Mouse (Mus musculus): Measurements from ENCODE around the gene Tti1.
"Not testable (repeated sequence)": the region's sequence is repeated elsewhere in the genome, so short reads cannot be mapped to it uniquely, and the experiment has no call there.

Gene Tti1

DNA sequence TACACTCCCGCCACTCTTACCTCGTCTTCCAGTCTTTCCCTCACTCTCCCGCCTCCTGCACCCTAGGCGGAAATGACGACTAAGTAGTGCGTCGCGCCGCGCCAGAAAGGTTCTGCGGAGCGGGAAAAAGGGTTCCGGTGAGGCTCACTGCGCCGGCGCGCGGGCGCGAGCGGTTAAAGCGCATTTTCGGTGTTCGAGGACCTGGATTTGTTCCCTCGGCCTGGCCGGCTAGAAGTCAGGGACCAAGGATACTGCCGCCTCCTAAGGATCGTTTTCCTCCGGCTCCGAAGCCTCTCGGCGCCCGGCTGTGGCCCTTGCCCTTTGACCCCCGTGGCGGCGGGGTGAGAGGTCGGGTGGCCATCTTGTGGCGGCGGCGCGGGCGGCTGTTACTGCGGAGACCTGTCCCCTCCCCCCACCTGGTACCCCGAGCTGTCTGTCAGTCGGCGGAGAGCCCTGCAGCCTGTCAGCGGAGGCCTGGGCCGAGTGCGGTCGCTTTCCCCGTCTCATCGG, at the start of gene Tti1, which contains the start of gene Rprd1b:
Gene Tti1 (minus strand): TSS at position 80 of the 510 bp plus-strand sequence.
Gene Rprd1b (plus strand): TSS at position 144 of the 510 bp plus-strand sequence.
- CTCF ChIA-PET = no interaction called here

DNA sequence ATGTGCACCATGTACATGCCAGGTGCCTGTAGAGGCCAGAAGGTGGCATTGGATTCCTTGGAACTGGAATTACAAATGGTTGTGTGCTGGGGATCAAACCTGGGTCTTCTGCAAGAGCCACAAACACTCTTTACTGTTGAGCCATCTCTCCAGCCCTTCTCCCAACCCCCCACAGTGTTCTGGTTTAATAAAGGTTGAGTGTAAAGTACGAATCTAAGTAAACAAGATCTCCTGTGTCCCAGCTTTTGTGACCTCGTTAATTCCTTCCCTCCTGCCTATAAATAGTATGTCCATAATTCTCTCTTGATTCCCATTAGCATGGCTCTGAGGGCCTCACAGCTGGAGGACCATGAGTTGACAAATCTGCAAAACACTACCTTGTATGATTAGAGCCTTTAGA, 49.7 kb upstream of the Tti1 start:
- CTCF ChIA-PET = no interaction called here

DNA sequence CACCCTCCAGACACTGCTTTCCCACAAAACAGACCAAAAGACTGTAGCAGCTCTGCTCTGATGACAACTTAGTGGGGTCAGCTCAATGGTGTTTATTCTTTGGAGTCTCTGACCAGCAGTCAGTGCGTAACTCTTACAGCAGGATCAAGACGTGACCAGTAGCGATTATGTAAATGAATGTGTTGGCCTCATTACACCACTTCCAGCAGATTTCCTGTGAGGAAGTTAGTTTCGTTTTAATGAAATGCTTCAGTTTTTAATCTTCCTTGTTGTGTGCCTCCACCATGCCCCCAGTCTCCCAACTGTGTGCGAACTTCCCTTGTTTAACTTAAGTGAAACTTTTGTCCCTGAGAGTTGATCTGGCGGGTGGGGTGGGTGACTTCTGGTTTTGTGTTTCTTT, 48.5 kb upstream of the Tti1 start:
- CTCF ChIA-PET = no interaction called here

DNA sequence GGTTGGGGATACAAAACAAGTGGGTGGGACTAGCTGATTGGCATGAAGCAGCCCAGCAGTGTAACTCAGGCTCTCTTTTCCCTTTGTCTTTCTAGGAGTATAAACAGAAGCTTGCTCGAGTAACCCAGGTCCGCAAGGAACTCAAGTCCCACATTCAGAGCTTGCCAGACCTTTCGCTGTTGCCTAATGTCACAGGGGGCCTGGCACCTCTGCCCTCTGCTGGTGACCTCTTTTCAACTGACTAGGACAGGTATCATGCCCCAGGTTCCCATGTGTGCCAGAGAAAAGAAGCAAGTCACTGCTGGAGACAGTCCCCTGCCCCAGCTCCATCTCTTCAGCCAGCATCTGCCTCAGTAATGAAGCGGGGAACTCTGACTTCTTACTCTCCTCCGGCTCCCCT, 46.6 kb upstream of the Tti1 start:
- CTCF ChIA-PET = no interaction called here

DNA sequence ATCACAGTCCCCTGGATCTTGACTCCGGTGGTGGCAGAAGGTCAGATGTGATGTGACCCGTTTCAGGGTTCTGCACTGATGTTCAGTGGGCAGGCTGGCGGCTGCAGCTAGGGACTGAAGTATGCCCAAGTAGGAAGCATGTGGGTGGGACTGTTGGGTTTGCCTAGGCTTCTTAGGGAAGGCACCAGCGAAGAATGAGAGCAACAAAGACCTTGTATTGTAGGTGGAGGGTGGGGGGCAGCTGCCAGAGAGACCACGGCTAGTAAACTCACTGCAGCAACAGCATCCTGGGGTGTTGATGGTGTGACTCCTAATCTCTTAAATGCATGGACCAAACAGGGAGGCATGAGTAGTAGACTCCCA, 43.4 kb upstream of the Tti1 start:
- CTCF ChIA-PET = no interaction called here

DNA sequence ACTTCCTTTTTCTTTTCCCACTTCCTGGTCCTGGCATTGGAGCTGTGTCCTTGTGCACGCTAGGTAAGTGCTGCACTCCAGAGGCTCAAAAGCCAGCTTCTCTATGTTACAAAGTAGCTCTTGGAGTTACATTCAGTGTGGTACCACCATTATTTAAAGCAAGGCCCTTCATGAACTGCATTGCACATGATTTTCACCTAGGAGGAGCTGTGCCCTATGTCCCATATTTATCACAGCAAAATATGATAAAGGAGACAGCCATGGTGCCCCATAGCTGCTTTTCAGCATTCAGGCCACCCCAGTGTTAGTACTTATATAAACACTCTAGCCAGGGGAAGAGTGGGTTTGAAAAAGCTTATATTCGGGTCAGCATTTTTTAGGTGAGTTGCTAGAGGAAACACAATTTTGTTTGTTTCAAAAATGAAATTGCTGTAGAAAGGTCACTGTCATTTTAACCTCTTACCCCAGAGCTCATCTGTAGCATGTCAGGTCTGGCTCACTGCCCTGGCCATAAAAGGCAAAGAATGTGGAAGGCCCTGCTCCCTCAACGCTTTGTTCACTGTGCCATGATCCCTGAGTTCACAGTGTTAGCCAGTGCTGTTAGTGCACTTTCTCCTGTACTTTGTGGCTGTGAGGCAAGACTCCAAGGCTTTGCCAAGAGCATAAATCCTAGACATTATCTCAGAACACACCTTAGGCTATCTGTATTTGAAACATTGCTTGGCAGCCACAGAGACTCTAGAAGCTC, 42.8 kb upstream of the Tti1 start:
- CTCF ChIA-PET = no interaction called here

DNA sequence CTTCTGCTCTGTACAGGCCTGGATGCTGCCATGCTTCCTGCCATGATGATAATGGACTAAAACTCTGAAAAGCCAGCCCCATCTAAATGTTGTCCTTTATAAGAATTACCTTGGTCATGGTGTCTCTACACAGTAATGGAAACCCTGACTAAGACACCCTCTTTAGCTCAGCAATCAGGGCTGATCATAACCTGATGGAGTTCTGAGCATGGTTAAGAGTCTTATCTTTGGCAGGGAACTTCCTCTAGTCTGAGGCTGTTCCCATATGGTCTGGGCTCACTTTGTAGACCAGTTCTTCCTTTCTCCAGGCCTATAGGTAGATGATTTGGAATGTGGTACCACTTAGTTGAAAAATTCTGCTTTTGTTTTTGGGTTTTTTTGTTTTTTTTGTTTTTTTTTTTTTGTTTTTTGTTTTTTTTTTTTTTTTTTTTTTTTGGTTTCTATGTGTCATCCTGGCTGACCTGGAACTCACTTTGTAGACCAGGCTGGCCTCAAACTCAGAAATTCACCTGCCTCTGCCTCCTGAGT, 40.3 kb upstream of the Tti1 start:
- CTCF ChIA-PET = no interaction called here

DNA sequence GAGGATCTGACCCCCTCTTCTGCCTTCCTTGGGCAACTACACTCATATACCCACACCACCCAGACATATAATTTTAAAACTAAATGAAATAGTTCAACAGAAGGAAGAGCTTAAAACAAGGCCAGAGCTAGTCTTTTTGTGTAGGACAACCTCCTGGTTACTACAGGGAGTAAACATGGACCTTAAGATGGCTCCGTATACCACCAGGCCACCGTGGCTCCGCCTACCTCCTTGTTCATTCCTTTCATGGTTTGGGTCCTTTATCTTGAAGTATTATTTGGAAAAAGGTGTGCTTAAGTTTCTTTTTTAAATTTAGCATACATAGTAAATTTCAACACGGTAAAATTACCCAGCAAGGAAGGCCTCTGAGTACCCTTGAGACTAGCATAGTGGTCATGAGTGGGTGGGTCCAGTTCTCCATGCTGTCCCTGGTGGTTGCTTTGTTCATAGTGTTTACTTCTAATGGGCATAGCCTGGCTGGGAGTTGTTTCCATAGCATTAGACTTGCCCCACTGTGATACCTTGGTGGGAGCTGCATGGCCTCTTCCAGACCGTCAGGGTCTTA, 39.1 kb upstream of the Tti1 start:
- CTCF ChIA-PET = no interaction called here

DNA sequence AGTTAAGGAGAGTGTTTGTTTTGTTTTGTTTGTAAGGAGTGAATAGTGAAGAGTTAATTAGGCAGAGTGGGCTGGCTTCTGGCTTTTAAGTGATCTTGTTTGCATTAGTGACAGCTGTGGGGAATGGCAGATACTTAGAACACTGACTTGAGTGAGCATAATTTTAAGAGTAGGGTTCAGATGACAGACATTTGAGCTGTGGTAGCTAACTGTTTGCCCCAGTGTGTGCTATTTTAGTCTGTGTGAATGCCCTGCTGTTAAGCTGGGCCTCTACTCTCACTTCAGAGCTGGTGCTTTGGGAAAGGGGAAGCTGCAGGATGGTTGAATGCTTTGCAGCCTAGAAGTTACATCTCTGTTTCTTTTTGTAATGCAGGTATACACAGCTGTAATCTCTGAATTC, 38.2 kb upstream of the Tti1 start:
- CTCF ChIA-PET = no interaction called here

DNA sequence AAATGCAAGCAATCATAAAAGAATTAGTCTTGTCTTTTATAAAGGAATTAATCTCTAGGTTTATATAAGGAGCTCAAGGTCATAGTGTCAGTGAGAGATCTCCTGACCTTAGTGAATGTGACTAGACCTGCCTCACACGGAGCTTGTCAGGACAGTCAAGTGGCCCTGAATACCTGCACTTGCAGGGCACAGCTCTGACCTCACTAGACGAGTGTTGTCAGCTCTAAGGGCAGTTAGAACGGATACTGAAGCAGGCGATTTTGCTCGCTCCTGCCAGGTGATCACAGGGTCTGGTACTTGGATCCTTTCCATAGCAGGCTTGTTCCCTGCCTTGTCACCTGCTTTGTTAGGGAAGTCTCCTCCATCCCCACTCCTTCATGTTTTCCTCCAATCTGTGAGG, 36.8 kb upstream of the Tti1 start:
- CTCF ChIA-PET = no interaction called here

DNA sequence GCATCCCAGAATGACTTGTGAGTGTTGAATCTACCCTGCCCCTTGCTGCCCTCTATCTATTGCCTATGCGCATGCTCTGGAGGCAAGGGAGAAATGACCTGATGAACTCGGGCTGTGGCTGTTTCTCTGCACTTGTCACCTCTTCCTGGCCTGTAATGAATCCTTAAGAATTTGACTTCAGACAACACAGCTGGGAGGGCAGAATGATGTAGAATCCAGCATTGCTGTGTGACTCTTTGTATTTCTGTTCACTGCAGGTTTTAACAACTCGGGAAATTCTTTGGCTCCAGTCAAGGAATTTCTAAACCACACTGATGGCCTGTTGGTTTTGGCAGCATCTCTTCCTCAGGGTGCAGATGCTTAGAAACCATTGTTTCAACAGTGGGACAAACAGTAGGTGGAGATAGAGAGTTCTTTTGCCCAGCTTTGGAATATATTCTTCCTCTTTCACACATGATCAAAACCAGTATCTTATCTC, 36.4 kb upstream of the Tti1 start:
- CTCF ChIA-PET = no interaction called here

DNA sequence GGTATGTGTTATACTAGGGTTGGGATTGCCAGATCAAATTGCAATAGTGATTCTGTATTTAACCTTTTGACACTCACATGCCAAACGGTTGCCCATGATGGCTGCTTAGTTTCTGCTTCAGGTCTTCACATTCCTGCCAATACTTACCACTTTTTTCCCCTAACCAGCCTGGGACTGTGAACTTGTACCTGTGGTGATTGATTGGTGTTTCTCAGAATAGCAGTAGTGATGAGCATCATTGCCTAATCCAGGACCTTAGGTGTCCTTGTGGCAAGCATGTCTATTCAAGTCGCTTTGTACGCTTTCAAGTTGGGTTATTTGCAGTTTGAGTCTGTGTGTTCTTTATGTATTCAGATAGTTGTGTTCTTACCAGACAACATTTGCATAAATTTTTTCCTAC, 34.8 kb upstream of the Tti1 start:
- CTCF ChIA-PET = no interaction called here

DNA sequence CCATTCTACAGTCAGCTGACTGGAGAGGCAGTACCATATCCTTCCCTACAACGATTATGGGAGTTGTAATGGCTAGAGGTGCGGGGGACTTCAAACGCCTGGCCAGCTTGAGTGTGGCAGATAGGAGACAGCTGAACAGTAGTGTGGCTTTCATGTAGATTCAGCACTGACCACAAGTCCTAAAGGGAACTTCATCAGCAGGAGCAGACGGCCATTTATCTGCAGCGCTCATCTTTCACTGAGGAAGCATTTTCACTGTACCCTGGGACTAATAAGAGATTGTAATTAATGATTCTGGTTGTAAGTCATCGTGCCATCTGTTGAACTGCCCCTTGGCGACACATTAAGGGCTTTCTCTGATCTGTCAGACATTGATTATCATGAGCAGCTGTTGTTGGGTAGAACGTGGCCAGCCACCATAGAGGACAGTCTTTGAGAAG, 31.5 kb upstream of the Tti1 start:
- CTCF ChIA-PET = no interaction called here

DNA sequence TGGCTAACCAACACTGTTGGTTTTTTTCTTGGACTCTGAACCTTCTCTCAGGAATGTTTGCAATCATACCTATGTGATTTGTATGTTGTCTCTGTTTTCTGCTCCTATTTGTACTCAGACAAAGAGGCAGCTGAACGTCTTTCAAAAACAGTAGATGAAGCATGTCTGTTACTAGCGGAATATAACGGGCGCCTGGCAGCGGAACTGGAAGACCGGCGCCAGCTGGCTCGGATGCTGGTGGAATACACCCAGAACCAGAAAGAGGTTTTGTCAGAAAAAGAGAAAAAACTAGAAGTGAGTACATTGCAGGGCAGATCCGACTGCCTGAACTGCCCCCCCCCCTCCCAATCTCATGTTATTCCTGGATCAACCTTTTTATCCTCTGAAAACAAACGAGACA, 30.3 kb upstream of the Tti1 start:
- CTCF ChIA-PET = no interaction called here

DNA sequence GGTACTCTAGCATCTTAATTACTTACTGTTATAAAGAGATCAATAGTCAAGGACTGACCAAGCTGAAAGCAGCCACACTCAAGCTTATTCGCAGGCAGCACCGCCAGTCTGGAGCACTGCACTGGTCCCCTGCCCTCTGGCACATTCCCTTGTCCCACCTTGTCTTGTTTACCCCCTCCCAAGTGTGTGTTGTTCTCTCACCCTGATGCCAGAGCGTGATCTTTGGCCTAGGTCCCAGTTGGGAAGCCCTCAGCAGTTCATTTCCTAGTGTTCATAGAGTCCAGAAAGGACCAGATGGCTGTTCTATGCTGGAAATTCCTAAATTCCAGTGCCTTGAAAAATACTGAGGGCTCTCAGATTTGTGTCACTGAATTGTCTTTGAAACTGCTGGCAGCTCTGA, 28.8 kb upstream of the Tti1 start:
- CTCF ChIA-PET = no interaction called here

DNA sequence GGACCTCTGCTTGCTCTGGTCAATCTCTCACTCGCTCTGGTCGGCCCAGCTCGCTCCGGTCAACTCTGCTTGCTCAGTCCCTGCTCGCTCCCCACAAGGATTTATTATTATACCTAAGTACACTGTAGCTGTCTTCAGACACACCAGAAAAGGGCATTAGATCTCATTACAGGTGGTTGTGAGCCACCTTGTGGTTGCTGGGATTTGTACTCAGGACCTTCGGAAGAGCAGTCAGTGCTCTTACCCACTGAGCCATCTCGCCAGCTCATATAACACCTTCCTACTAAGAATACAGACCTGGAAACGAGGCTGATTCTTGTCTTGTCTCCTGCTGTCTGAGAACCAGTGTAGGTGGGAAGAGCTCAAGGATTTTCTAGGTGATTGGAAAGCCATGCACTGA, 27.1 kb upstream of the Tti1 start:
- CTCF ChIA-PET = not testable (repeated sequence)

DNA sequence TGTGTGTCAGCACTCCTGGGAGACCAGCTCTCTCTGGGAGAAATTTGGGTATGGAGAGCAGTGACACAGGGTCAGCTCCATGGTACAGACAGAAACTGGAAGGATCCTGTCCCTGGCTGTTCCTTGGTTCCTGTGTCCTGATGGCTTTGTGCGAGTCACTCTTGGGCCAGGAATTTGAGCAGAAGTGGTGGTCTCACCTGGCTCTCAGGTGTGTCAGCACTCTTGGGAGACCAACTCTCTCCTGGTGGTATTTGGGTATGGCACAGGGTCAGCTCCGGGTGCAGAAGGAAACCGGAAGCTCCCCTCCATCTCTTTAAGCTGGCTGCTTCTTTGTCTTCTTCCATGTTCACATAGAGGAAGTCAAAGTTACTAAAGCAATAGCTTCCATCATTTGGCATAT, 26.4 kb upstream of the Tti1 start:
- CTCF ChIA-PET = no interaction called here

DNA sequence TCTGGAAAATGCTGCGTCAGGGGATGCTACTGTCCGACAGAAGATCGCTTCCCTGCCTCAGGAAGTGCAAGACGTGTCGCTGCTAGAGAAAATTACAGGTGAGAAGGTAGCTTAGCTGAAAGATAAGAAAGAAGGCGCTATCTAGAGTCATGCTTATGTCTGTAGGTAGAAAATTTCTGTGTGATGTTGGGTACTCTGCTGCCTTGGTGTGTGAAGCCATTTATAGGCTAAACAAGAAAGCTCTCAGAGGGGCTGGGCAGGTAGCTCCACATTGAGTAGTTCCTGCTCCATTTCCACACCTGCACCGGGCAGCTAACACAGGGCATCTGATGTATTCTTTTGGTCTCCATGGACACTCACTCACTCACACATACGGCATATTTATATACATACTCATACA, 21.9 kb upstream of the Tti1 start:
- CTCF ChIA-PET = no interaction called here

DNA sequence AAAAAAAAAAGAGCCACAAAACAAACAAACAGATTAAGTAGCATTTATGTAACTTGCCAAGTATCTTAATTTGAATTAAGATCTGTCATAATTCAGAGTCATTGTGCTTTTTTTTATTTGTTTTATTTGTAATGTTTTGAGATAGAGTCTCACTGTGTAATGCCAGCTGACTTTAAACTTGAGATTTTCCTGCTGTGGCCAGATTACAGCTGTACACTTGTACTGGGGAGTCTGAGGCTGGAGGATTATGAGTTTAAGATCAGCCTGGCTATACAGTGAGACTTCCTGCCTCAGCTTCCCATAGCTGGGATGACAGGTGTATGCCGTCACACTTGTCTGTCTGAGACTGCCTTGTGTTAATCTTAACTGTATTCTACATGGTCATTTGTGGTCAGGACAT, 20.5 kb upstream of the Tti1 start:
- CTCF ChIA-PET = interaction anchor here (0.7 kb wide), 2 partner anchors 61 to 1647 kb away, joined by 4 to 5 read pairs; no protein-coding TSS in a partner anchor

DNA sequence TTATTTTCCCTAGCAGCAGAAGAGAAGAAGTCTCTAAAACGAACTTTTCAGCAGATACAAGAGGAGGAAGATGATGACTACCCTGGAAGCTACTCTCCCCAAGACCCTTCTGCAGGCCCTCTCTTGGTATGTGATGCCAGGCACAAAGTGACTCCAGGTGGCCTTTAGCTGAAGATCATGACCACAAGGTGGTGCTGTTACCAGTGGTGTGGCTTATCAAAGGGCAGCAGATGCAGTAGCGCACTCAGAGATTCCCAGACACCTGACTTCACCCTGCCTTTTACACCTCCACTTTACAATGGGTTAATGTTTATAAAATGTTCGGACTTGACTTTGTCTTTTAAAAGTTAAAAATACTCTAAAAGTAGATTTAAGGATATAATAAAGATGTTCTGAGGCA, 19.7 kb upstream of the Tti1 start:
- CTCF ChIA-PET = interaction anchor here (0.7 kb wide), 1 partner anchor 62 kb away, joined by 5 read pairs; no protein-coding TSS in a partner anchor

DNA sequence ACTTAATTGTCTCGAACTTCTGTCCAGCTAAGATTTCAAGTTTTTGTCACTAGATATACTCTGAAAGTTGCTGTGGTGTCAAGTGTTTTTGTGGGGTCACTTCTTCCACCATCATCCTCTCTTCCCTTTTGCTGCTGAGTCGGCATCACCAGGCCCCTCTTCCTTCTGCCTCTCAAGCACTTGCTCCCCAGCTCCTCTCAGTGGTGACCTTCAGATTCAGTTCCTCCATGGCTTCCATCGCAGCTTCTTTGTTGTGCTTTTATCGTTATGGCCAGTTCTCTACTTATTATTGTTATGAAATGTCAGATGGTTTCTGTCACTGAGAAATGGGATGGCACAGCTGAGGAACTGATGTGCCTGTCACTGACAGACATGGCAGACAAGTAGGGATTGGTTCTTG, 18.0 kb upstream of the Tti1 start:
- CTCF ChIA-PET = no interaction called here

DNA sequence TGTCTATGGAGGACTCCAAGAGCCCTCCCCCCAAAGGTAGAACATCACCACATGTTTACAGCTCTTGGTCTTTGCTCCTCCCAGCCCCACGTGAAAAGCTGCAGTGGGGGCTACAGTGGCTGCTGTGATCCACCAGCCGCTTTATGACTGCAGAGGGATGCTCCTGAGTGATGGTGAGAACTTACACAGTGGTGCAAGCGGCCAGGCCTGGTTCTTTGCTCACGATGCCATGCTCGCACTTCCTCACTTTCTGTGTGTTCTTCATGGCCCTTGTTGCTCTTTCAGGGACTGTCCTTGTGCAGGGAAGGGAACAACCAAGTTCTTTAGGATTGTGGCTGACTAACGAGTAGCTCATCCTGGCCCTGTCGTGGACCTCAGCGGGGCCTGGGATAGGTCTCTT, 15.3 kb upstream of the Tti1 start:
- CTCF ChIA-PET = no interaction called here

DNA sequence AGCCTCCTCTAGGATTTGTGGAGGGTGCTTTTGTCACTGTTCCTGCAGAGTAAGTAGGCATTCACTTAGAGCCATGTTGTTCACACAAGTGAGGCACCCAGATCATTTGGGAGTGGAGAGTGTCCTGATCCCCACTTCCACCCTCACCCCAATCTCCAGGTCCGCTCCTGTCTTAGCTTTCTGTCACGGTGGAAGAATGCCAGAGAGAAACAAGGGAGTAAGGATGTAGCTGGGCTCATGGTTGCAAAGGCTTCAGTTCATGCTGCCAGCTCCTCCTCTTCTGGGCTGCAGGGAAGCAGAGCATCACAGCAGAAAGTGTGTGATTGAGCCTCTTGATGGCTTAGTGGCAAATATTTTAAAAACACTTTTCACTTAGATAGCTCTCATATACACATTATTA, 12.2 kb upstream of the Tti1 start:
- CTCF ChIA-PET = no interaction called here

DNA sequence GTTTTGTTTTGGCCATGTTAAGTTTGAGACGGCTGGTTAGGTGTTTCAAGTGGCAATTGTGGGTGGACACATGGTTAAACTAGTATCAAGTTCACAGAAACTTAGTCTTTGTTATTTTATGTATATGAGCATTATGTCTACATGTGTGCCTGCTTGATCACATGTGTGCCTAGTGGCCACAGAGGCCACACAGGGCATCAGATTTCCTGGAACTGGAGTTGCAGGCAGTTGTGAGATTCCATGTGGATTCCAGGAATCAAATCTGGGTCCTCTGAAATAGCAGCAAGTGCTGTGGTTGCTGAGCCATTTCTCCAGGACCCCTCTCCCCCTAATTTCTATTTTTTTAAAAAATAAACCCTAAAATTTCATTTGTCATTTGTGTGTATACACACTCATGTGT, 11.4 kb upstream of the Tti1 start:
- CTCF ChIA-PET = no interaction called here

All from spleen, embryonic (tissue).